Mouse (Mus musculus): ENCODE measurements at regions not wholly inside any gene's neighbourhood (a gene's known extent, or its start where the extent isn't known, plus 50 kb on each side); places are given as distances from the start of the nearest gene placed in this dataset.

DNA sequence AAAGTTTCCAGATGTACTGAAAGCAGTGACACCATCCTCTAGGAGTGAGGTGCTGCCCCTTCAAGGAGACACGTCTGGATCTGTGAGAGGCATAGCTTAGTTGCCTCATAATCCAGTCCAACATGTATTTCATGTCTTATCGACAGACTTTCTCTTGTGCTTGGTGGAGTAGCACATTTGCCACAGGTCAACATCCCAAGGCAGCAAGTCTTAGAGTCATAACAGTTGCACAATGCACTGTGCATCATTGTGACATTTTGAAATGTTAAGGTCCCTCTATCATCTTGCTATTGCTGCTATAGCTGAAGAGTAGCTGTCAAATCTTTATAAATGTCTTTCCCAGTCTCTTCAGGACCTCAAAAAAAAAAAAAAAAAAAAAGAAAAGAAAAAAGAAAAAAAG lies 905.6 kb downstream of the Gsdmc2 start:
- no peaks in the 10 kb centered on the region for H3K27me3 ChIP-seq (ENCODE audit: control insufficient read depth, insufficient read depth, low read length)
- no peak overlapping the region for H3K27ac ChIP-seq (ENCODE audit: insufficient read depth, low read depth, low read length)
- no peaks in the 10 kb centered on the region for H3K4me1 ChIP-seq (ENCODE audit: control insufficient read depth, insufficient read depth, insufficient read length, low read length)
- TF ChIP-seq CTCF (IDR thresholded peaks at IDR 0.05; ENCODE audit: extremely low read depth, insufficient read length, insufficient replicate concordance, low read depth, low read length) (no peak), POLR2A (IDR thresholded peaks at IDR 0.05; ENCODE audit: low read depth, low read length) (no peak)
- 76% methylated on average over 2 of the region's 2 CpGs for WGBS
- H3K36me3 ChIP-seq (ENCODE audit: control insufficient read depth, insufficient read depth, low read length) = no peaks in the 10 kb centered on the region
- no peak overlapping the region for H3K4me3 ChIP-seq (ENCODE audit: low read depth, low read length)

DNA sequence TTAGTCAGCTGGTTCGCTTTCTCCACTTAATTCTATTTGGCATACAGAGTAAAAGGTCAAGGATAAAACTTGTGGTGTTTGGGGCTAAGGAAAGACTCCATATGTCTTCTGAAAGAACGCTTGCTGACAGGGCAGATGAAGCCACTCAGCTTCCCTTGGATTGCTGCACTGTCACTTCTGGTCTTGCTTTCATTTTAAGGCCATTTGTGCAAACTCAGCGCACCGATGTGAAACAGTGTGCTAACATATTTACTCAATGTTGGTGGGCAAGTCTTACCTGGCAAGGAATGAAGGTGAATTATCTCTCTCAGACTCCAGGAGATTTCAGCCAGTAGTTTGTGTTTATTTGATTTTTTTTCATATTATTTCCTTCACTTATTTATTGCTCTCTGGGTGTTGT lies 907.2 kb downstream of the Gsdmc2 start:
- 82% methylated on average over 4 of the region's 4 CpGs for WGBS
- Histone ChIP-seq H3K27me3 (ENCODE audit: control insufficient read depth, insufficient read depth, low read length) (no peaks in the 10 kb centered on the region), H3K4me3 (ENCODE audit: low read depth, low read length) (no peak overlapping the region), H3K27ac (ENCODE audit: insufficient read depth, low read depth, low read length) (no peak overlapping the region), H3K36me3 (ENCODE audit: control insufficient read depth, insufficient read depth, low read length) (no peaks in the 10 kb centered on the region), H3K4me1 (ENCODE audit: control insufficient read depth, insufficient read depth, insufficient read length, low read length) (no peaks in the 10 kb centered on the region)
- TF ChIP-seq CTCF (IDR thresholded peaks at IDR 0.05; ENCODE audit: extremely low read depth, insufficient read length, insufficient replicate concordance, low read depth, low read length) (no peak), POLR2A (IDR thresholded peaks at IDR 0.05; ENCODE audit: low read depth, low read length) (no peak)

DNA sequence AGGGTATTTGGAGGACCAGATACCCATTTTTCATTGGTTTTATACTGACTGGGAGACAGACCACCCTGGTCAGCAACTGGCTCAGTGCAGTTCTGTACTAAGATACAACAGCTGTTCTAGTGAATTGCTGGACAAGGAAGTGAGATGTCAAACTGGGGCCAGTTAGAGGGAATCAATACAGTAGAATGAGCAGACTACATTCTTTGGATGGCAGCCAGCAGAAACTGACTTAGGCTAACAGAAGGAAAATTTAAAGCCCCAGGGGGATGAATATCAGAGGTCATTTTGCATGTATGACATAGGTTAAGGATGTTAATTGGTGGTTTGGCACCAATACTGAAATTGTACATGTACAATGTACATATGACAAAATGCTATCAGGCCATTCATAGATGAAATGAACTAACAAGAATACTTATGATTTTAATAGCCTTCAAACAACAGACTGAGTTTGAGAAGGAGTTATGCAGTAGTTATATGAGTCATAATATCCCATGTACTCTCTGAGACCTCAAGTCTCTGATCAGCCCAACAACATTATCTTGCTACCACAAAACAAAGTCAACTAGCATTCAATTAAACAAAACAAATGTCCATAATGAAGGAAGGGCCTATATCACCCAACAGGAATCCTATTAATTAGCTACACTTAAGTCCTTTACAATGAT lies 910.3 kb downstream of the Gsdmc2 start:
- Histone ChIP-seq H3K4me1 (ENCODE audit: control insufficient read depth, insufficient read depth, insufficient read length, low read length) (no peaks in the 10 kb centered on the region), H3K4me3 (ENCODE audit: low read depth, low read length) (no peak overlapping the region), H3K27me3 (ENCODE audit: control insufficient read depth, insufficient read depth, low read length) (no peaks in the 10 kb centered on the region), H3K27ac (ENCODE audit: insufficient read depth, low read depth, low read length) (no peak overlapping the region), H3K36me3 (ENCODE audit: control insufficient read depth, insufficient read depth, low read length) (no peaks in the 10 kb centered on the region)
- TF ChIP-seq CTCF (IDR thresholded peaks at IDR 0.05; ENCODE audit: extremely low read depth, insufficient read length, insufficient replicate concordance, low read depth, low read length) (no peak), POLR2A (IDR thresholded peaks at IDR 0.05; ENCODE audit: low read depth, low read length) (no peak)

DNA sequence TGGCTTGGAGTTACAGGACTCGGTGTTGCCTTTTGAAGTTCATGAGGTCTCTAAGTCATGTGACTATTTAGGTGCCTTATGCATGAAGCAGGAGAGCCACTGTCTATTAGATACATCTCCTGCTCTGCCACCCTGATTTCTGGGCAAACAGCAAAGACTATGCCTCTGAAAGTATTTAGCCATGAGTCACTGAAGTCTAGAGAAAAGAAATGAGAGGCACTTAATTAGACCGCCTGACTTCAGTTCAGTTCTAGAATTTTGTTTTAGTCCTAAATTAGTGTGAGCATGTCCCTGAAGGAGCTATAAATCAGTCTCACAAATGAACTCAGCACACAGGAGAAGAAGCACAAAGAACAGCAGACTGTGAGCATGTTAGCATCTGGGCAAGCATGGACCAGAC lies 924.5 kb downstream of the Gsdmc2 start:
- Histone ChIP-seq H3K4me1 (ENCODE audit: control insufficient read depth, insufficient read depth, insufficient read length, low read length) (no peaks in the 10 kb centered on the region), H3K36me3 (ENCODE audit: control insufficient read depth, insufficient read depth, low read length) (no peaks in the 10 kb centered on the region), H3K27ac (ENCODE audit: insufficient read depth, low read depth, low read length) (no peak overlapping the region), H3K27me3 (ENCODE audit: control insufficient read depth, insufficient read depth, low read length) (no peaks in the 10 kb centered on the region), H3K4me3 (ENCODE audit: low read depth, low read length) (no peak overlapping the region)
- WGBS = 77% methylated on average over 2 of the region's 2 CpGs
- no peak for TF ChIP-seq CTCF (IDR thresholded peaks at IDR 0.05; ENCODE audit: extremely low read depth, insufficient read length, insufficient replicate concordance, low read depth, low read length)
- TF ChIP-seq POLR2A (IDR thresholded peaks at IDR 0.05; ENCODE audit: low read depth, low read length) = no peak

DNA sequence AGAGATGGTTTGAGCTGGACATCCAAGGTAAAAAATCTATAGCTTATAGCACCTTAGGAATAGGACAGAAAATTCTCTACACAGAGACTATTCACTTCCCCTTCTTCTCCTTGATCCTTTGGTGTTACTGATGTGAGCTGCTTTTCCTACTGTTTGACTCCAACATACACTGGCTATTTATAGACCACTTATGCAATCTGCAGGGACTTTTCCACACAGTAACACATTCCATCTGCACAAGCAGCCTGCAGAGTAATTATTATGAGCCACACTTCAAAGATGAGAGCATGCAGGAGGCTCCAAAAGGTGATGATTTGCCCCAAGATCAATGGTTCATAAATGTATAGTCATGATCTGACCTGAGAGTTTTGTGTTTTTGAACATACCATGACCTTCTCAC lies 925.7 kb downstream of the Gsdmc2 start:
- H3K36me3 ChIP-seq (ENCODE audit: control insufficient read depth, insufficient read depth, low read length) = no peaks in the 10 kb centered on the region
- H3K27me3 ChIP-seq (ENCODE audit: control insufficient read depth, insufficient read depth, low read length) = no peaks in the 10 kb centered on the region
- H3K4me3 ChIP-seq (ENCODE audit: low read depth, low read length) = no peak overlapping the region
- no peaks in the 10 kb centered on the region for H3K4me1 ChIP-seq (ENCODE audit: control insufficient read depth, insufficient read depth, insufficient read length, low read length)
- H3K27ac ChIP-seq (ENCODE audit: insufficient read depth, low read depth, low read length) = no peak overlapping the region
- no peak for TF ChIP-seq CTCF (IDR thresholded peaks at IDR 0.05; ENCODE audit: extremely low read depth, insufficient read length, insufficient replicate concordance, low read depth, low read length)
- no peak for TF ChIP-seq POLR2A (IDR thresholded peaks at IDR 0.05; ENCODE audit: low read depth, low read length)

DNA sequence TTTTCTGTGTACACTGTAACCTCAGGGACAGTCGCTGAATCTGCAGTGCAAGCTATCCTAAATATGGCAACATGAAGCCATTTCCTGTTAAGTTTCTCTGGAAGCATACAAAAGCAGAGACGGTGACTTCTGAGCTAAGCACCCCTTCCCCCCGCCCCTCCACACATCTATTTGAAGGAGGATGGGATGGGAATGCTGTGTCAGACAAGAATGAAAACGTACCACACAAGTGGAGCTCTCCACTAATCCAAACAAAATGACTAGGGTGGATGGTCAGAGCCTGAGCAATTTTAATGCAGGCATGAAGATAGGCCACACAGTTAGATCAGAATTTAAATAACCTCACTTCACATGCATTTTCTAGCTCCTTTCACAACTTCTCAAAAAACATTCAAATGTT lies 936.6 kb downstream of the Gsdmc2 start:
- TF ChIP-seq CTCF (IDR thresholded peaks at IDR 0.05; ENCODE audit: extremely low read depth, insufficient read length, insufficient replicate concordance, low read depth, low read length) (no peak), POLR2A (IDR thresholded peaks at IDR 0.05; ENCODE audit: low read depth, low read length) (no peak)
- Histone ChIP-seq H3K4me3 (ENCODE audit: low read depth, low read length) (no peak overlapping the region), H3K36me3 (ENCODE audit: control insufficient read depth, insufficient read depth, low read length) (no peaks in the 10 kb centered on the region), H3K27me3 (ENCODE audit: control insufficient read depth, insufficient read depth, low read length) (no peaks in the 10 kb centered on the region), H3K27ac (ENCODE audit: insufficient read depth, low read depth, low read length) (no peak overlapping the region), H3K4me1 (ENCODE audit: control insufficient read depth, insufficient read depth, insufficient read length, low read length) (no peaks in the 10 kb centered on the region)
- 49% methylated on average over 4 of the region's 4 CpGs for WGBS

DNA sequence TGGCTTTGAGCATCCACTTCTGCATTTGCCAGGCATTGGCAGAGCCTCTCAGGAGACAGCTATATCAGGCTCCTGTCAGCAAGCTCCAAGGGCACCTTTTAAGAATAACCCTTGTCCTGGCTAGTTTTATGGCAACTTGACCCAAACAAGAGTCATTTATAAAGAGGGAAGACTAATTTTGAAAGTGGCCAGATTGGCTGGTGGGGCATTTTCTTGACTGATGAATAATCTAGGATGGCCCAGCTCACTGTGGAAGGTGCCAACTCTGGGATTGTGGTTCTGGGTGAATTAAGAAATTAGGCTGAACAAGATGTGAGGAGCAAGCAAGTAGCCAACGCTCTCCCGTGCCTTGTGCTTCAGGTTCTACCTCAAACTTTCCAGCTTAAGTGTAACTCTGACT lies 937.8 kb downstream of the Gsdmc2 start:
- Histone ChIP-seq H3K4me3 (ENCODE audit: low read depth, low read length) (no peak overlapping the region), H3K4me1 (ENCODE audit: control insufficient read depth, insufficient read depth, insufficient read length, low read length) (peaks cover 4% of the 10 kb centered on the region), H3K27ac (ENCODE audit: insufficient read depth, low read depth, low read length) (no peak overlapping the region), H3K27me3 (ENCODE audit: control insufficient read depth, insufficient read depth, low read length) (no peaks in the 10 kb centered on the region), H3K36me3 (ENCODE audit: control insufficient read depth, insufficient read depth, low read length) (no peaks in the 10 kb centered on the region)
- WGBS = 94% methylated on average over 2 of the region's 2 CpGs
- TF ChIP-seq CTCF (IDR thresholded peaks at IDR 0.05; ENCODE audit: extremely low read depth, insufficient read length, insufficient replicate concordance, low read depth, low read length) (no peak), POLR2A (IDR thresholded peaks at IDR 0.05; ENCODE audit: low read depth, low read length) (no peak)

Measured in small intestine, adult 2 months (tissue).